Mouse (Mus musculus) 3134 (cell line): ENCODE data around the gene Olfr1355.
"Not testable (repeated sequence)": the region's sequence is repeated elsewhere in the genome, so short reads cannot be mapped to it uniquely, and the experiment has no call there.

Experiments used
- DNase-seq: peaks from one replicate; pipeline ENCODE4 v3.0.0-alpha.2; 2011; ENCODE audit warnings: low spot score; ENCODE audit not compliant: insufficient read length; ENCODE audit errors: extremely low read depth

The Olfr1355 gene

DNA sequence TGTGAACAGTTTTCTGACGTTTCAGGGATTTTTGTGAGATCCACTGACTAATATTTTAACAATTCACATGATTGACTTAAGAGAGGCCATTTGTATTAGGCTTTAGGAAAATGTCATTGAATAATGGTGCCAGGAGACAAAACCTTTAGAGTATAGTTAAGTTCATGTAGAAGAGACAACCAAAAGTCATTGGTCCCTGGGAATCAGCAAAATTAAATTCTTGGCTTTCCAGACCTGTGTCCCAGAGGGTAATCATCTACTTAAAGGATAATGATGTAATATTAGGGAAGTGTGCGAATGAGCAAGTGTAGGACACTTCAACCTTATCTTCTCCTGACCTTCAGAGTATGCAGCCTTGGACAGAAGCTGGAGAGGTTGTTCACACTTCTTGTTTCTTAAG is at the start of gene Olfr1355:
Gene Olfr1355, plus strand, starts transcription at position 301 of the 400 bp plus-strand sequence.
- DNase-seq = no peak

DNA sequence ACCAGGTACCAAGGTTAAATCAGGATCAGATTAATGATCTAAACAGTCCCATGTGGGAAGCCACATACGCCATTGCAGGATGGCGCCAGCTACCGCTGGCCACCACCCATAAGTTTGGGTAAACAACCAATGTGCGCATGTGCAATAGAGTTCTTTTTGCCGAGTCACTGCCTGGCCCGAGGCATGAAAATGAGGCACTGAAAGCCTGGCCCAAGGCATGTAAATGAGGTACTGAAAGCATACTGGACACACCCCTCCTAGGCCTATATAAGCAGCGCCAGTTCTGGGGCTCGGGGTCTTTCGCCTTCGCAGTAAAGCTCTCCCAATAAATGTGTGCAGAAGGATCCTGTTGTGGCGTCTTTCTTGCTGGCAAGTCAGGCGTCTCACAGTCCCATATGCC is 34.9 kb upstream of the Olfr1355 start:
- not testable (repeated sequence) for DNase-seq

DNA sequence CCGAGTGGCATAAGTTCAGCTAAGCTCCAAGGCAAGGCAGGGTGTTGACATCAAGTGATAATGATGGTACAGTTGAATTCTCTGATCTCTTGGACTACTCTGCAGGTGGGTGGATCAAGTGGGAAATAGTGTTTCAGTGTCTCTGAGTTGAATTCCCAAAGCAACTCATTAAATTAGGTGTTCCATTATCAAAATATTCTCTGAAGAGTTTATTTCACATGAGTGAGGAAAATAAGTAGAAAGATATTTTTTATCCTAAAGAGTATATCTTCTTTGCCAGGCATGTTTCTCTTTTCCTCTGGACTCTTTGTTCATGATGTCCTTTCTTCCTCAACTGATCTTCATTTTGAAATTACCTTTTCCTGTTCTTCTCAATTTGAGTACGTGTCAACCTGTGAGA is 23.3 kb upstream of the Olfr1355 start, which contains the start of gene Olfr1356:
Gene Olfr1356, minus strand, starts transcription at position 101 of the 400 bp plus-strand sequence.
- DNase-seq = no peak

DNA sequence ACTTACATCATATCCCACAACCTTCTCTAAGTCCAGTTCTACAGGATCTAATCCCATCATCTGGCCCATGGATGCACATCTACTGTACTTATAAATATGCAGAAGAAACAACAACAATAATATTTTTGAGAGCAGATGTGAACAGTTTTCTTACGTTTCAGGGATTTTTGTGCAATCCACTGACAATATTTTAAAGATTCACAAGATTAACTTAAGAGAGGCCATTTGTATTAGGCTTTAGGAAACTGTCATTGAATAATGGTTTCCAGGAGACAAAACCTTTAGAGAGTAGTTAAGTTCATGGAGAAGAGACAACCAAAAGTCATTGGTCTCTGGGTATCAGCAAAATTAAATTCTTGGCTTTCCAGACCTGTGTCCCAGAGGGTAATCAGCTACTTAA is 37.5 kb downstream of the Olfr1355 start, which contains the start of gene Olfr1354:
Gene Olfr1354, plus strand, starts transcription at position 301 of the 400 bp plus-strand sequence.
- not testable (repeated sequence) for DNase-seq
